Mouse (Mus musculus): ENCODE results near the gene Nav2. TPM values are rescaled to one million over a fixed set of nuclear protein-coding genes. Genes with fewer than 3 reads are reported as not detected.

Gene Nav2
- polyA plus RNA-seq, 1 experiment from 2014 or later = 26.2 TPM

DNA sequence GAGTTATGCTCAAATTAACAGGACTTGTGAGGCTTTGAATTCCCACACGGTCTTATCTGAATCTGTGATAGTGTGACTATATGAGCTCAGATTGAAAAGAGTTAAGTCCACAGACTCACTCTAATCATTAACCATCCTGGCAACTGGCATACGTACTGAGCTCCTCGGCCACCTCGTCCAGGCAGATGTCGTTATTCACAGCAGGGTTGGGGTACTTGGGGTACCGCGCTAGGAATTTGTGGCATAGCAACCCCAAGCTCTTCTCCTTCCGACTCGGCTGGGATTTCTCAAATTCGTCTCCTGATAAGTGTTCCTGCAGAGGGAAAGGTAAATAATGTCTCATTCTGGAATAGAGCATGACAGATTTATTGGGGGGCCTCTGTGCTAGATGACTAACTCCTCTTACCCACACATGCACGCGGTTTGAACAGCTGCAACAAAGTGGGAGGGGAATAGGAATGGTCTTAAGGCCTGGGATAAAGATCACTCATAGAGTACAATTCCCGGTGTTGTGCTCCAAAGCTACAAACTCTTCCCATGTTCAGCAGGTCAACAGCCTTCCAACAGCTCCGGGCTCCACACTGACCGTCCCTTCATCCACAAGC, 30.6 kb upstream of the Nav2 start:
- no peak overlapping the region for H3K4me2 ChIP-seq
- H3K4me1 ChIP-seq = peaks cover 15% of the 10 kb centered on the region
- no peak overlapping the region for H3K27ac ChIP-seq
- ATAC-seq (replicated peaks) = no peak
- no peaks in the 10 kb centered on the region for H3K36me3 ChIP-seq (replicated peaks)
- no peaks in the 10 kb centered on the region for H3K9me3 ChIP-seq
- no peak overlapping the region for H3K9ac ChIP-seq
- peaks cover 21% of the 10 kb centered on the region for H3K27me3 ChIP-seq (replicated peaks)
- no peak overlapping the region for H3K4me3 ChIP-seq
- 89% methylated on average over 15 of the region's 15 CpGs for WGBS

DNA sequence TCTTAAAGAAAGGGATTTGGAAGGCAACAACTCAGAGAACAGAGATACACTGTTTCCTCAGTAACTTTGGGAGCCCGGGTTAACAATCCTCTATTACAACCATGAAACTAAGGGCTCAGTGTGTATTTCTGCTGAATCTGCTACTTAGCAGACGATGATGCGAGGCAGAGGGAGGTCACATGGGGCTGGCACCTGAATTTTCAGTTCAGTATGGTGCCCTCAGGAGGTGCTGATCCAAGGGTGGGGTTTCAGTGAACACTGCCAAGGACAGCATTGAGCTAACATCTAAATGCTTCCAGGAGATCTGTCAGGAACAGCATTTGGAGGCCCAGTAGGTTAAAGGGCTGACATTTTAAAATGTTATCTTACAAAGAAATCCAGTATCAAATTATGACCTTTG, 28.9 kb upstream of the Nav2 start:
- Histone ChIP-seq H3K9me3 (no peaks in the 10 kb centered on the region), H3K4me2 (peak overlapping the region; percentile 16; the same call in 1 of the 2 replicates), H3K4me3 (no peak overlapping the region), H3K27ac (no peak overlapping the region), H3K9ac (no peak overlapping the region), H3K4me1 (peaks cover 15% of the 10 kb centered on the region), H3K36me3 (replicated peaks) (no peaks in the 10 kb centered on the region), H3K27me3 (replicated peaks) (peaks cover 34% of the 10 kb centered on the region)
- ATAC-seq (replicated peaks) = no peak
- WGBS = 49% methylated on average over 3 of the region's 3 CpGs

DNA sequence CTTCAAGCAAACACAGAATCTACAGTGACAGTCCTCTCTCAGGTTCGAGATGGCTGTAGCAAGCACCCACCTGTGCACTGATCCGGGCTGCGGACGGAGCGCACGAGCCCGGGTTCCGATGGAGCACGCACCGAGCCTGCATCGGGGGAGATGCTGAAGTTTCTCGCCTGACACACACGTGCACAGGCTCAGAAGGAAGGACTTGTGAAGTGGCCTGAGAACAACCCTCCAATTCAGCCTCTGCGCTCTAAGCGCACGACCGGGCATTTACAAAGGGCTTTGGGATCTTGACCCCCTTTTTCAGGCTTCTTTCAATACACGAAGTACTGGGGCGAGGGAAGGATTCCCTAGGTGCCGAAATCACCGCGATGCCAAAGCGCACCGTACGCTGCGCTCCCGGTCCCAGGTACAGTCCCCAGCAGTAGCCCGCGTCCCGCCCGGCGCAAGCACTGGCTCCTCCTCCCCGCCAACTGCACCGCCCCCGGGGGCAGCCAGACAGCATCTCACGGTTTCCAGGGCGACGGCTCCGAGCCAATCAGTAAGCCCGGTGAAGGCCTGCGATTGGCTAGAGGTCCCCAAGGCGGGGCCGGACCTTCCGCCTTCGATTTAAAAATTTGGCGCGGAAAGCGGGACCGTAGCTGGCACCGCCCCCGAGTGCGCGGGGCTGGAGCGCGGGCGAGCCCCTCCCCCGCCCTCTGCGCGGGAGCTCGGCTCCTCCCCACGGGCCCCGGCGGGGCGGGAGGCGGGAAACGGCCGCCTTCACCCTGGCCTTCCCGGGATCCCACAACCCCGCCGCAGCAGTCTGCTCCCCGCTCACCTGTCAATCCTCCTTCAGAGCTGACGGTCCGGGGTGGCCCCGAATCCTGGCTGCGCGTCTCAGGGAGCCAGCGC, 27.7 kb upstream of the Nav2 start:
- Histone ChIP-seq H3K4me3 (peak overlapping the region; percentile 58), H3K9ac (peak overlapping the region; percentile 44), H3K27me3 (replicated peaks) (peaks cover 37% of the 10 kb centered on the region), H3K4me1 (peaks cover 15% of the 10 kb centered on the region), H3K4me2 (peak overlapping the region; percentile 98), H3K27ac (no peak overlapping the region), H3K9me3 (no peaks in the 10 kb centered on the region), H3K36me3 (replicated peaks) (no peaks in the 10 kb centered on the region)
- under 1% methylated on average over 65 of the region's 77 CpGs for WGBS
- peak; percentile 99 for ATAC-seq (replicated peaks)

DNA sequence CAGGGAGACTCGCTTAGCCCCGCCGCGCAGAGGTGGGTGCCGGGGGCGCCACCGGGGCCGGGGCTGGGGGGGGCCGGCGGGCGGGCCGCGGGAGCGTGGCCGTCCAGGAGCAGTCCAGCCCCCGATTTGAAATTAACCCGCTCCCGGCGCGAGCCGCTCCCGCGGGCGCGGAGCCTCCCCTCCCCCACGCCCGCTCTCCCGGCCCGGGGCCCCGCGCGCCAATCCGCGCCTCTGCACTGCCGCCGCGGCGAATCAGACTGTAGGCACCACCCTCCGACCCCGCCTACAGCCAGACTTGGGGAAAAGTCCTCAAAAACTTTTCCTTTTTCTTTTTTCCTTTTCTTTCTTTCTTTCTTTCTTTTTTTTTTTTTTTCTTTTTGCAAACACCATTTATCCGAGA, 27.0 kb upstream of the Nav2 start, which contains the start of gene E2f8:
Gene E2f8, minus strand, starts transcription at position 111 of the 400 bp plus-strand sequence.
- Histone ChIP-seq H3K4me2 (peak within 1 kb of the TSS; percentile 98), H3K27ac (no peak within 1 kb of the TSS), H3K9me3 (no peaks in the 10 kb centered on the region), H3K4me1 (peaks cover 15% of the 10 kb centered on the region), H3K9ac (peak within 1 kb of the TSS; percentile 44), H3K4me3 (peak within 1 kb of the TSS; percentile 58), H3K27me3 (replicated peaks) (peaks cover 37% of the 10 kb centered on the region), H3K36me3 (replicated peaks) (no peaks in the 10 kb centered on the region)
- WGBS = 0% methylated on average over 30 of the region's 41 CpGs
- ATAC-seq (replicated peaks) = peak; percentile 77

DNA sequence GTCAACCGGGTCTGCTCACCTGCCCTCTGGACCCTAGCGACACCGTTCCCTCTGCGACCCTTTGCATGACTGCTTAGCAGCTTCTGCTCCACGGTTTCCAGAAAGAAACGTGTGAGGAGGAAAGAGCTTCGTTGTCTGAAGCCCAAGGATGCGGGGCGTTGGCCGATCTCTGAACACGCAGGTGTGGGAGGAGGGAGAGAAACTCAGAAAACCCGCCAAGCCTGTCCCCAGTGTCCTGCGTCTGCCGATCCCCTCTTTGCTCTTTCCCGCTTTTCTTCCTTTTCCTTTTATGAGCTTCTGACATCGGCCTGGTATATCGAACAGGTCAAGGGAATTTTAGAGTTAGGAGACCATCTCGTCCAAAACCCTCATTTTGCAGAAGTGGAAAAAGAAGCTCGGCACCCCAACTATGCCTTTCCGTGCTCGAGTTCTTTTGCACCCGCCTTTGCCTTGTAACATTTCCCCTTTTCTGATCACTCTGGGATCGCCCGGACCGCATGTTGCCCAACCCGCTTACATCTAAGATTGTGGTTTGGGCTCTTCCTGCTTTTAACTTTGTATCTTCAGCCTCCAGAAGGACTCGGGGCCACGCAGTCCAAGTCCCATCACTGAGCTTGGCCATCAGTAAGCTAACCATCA, 26.4 kb upstream of the Nav2 start:
- Histone ChIP-seq H3K9me3 (no peaks in the 10 kb centered on the region), H3K9ac (no peak overlapping the region), H3K4me2 (peak overlapping the region; percentile 98), H3K4me3 (peak overlapping the region; percentile 58), H3K27me3 (replicated peaks) (peaks cover 37% of the 10 kb centered on the region), H3K4me1 (peaks cover 15% of the 10 kb centered on the region), H3K27ac (no peak overlapping the region), H3K36me3 (replicated peaks) (no peaks in the 10 kb centered on the region)
- WGBS = 3% methylated on average over 28 of the region's 28 CpGs
- no peak for ATAC-seq (replicated peaks)

DNA sequence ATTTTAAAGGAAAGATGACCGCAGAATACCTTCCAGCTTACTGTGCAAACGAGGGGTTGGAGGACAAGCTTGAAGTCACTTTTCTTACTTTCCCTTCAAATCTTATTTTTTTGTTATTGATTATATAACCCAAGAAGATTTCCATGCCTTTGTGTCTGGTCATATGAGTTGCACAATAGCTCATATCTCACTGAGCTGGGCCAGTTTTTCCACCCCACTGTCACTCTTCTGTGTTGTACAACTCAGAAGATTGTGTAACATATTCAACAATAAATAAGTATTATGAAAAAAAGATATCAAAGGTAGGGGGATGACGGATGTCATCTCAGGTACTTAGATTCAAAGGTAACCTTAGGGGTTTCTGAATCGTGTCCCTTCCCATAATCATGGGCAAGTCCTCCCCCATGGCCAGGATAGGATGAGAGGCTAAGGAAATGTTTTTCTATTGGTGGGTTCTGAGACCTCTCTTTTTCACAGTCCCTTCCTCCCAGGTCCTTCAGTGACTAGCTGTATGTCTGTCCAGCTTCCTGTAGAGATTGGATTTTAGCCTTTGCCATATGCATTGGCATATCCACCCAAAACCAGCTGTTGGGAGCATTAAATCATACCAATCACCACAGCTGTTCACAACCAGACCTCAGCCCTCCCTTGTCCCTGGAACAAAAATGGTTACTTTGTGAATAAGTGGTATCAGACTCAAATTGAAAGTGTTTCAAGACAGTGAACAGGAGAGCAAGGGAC, 24.8 kb upstream of the Nav2 start:
- Histone ChIP-seq H3K27ac (no peak overlapping the region), H3K9me3 (no peaks in the 10 kb centered on the region), H3K4me3 (no peak overlapping the region), H3K27me3 (replicated peaks) (peaks cover 37% of the 10 kb centered on the region), H3K36me3 (replicated peaks) (no peaks in the 10 kb centered on the region), H3K9ac (no peak overlapping the region), H3K4me2 (no peak overlapping the region), H3K4me1 (peaks cover 15% of the 10 kb centered on the region)
- WGBS = 76% methylated on average over 4 of the region's 4 CpGs
- no peak for ATAC-seq (replicated peaks)

DNA sequence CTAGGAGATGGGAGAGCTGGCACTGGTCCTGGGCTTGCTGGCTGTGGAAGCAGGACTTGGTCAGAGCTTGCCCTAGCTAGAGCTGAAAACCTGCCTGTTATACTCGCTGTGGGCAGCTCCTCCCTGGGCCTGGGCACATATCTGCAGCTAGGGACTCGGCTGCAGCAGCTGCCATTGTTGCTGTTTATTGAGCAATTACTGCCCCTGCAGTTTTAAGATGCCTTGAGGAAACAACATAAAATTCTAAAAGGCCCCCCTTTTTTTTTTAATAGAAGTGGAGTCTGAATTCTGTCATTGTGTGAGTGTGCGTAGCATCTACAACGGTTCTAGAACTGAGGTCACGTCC, 24.3 kb upstream of the Nav2 start:
- H3K36me3 ChIP-seq (replicated peaks) = no peaks in the 10 kb centered on the region
- H3K27me3 ChIP-seq (replicated peaks) = peaks cover 37% of the 10 kb centered on the region
- no peak overlapping the region for H3K9ac ChIP-seq
- no peak overlapping the region for H3K27ac ChIP-seq
- no peaks in the 10 kb centered on the region for H3K9me3 ChIP-seq
- ATAC-seq (replicated peaks) = no peak
- peaks cover 15% of the 10 kb centered on the region for H3K4me1 ChIP-seq
- H3K4me2 ChIP-seq = no peak overlapping the region
- H3K4me3 ChIP-seq = no peak overlapping the region
- WGBS = 70% methylated on average over 5 of the region's 5 CpGs

DNA sequence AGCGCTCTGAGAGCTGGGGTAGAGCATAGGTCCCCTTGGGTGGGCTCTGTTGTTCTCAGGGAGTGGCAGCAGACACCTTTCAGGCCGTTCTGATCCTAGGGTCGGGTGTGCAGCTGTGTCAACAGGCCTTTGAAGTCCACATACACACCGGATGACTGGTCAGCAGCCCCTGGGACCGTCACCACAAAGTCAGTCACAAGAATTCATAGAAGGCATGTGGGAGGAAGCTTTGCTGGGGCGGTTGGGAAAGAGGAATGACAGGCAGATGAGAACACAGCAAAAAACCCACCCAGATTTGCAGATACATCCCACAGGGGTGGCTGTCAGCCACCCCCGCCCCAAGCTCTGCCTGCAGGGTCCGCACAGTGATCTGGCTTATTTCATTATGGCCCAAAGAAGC, 20.5 kb upstream of the Nav2 start:
- Histone ChIP-seq H3K4me1 (0 out of 2 replicates have a peak, but pooled peaks cover 11% of the 10 kb centered on the region), H3K4me2 (no peak overlapping the region), H3K4me3 (no peak overlapping the region), H3K27ac (no peak overlapping the region), H3K27me3 (replicated peaks) (peaks cover 16% of the 10 kb centered on the region), H3K9me3 (no peaks in the 10 kb centered on the region), H3K36me3 (replicated peaks) (no peaks in the 10 kb centered on the region), H3K9ac (no peak overlapping the region)
- no peak for ATAC-seq (replicated peaks)
- 39% methylated on average over 8 of the region's 8 CpGs for whole genome bisulfite sequencing

DNA sequence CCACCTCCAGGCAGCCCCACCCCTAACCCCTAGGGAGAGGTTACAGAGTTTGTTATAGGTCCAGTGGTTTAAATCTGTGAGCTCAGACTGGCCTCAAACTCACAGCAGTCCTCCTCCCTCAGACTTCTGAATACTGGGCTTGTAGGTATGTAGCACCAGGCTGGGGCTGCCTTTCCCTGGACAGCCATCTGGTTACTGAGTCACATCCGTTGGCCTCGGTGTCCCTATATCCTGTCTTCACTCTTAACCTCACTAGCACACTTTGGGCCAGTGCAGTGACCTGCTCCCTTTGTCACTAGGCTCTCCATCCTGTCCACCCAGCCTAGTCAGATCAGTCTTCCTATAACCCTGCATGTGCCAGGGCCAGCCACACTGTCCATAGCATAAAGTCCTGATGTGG, 19.8 kb upstream of the Nav2 start:
- WGBS = 85% methylated on average over 2 of the region's 2 CpGs
- Histone ChIP-seq H3K4me1 (0 out of 2 replicates have a peak, but pooled peaks cover 11% of the 10 kb centered on the region), H3K9me3 (no peaks in the 10 kb centered on the region), H3K9ac (no peak overlapping the region), H3K4me3 (no peak overlapping the region), H3K27ac (no peak overlapping the region), H3K27me3 (replicated peaks) (peaks cover 10% of the 10 kb centered on the region), H3K4me2 (no peak overlapping the region), H3K36me3 (replicated peaks) (no peaks in the 10 kb centered on the region)
- ATAC-seq (replicated peaks) = no peak

DNA sequence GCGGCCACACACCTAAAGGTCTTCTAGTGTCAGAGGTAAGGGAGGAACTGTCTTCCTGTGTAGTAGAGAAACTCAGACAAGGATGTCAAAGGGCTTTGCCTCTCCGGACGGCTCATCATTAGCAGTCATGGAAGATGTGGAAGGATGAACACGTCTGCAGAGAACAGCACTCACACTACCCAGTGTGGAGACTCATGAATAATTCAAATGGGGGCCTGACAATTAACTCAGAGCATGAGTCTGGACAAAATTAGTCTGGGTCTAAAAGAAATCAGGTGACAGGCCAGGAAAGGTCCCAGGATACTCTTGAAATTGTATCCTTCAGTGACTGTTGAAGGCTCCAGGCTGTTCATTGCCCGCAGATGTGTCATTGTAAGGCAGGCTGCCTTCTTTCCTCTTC, 17.5 kb upstream of the Nav2 start:
- no peak overlapping the region for H3K4me3 ChIP-seq
- H3K4me2 ChIP-seq = no peak overlapping the region
- ATAC-seq (replicated peaks) = peak; percentile 32; the same call in 1 of the 2 replicates
- no peaks in the 10 kb centered on the region for H3K36me3 ChIP-seq (replicated peaks)
- H3K27ac ChIP-seq = no peak overlapping the region
- peaks cover 11% of the 10 kb centered on the region; the same call in 1 of the 2 replicates for H3K27me3 ChIP-seq (replicated peaks)
- no peaks in the 10 kb centered on the region for H3K9me3 ChIP-seq
- no peak overlapping the region for H3K9ac ChIP-seq
- 29% methylated on average over 5 of the region's 5 CpGs for WGBS
- 0 out of 2 replicates have a peak, but pooled peaks cover 11% of the 10 kb centered on the region for H3K4me1 ChIP-seq

DNA sequence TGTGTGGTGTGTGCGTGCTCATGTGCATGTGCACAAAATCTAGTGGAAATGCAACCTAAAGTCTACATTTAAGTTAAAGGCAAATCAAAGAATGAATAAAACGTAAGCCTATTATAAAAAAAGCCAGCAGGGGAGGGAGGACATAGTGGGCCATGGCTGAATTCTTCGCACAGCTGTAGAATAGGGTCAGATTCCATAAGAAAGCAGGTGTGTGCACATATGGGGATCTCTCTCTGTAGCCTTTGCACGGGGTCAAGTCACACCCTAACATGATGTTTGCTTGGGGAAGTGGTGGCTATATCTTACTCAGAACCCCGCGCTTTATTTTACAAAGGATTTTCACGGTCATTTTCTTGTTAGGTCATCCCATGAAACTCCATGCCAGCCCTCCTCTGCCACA, 15.4 kb upstream of the Nav2 start:
- Histone ChIP-seq H3K27me3 (replicated peaks) (peaks cover 22% of the 10 kb centered on the region), H3K27ac (no peak overlapping the region), H3K9me3 (no peaks in the 10 kb centered on the region), H3K4me2 (no peak overlapping the region), H3K9ac (no peak overlapping the region), H3K4me1 (peaks cover 18% of the 10 kb centered on the region), H3K36me3 (replicated peaks) (no peaks in the 10 kb centered on the region), H3K4me3 (no peak overlapping the region)
- ATAC-seq (replicated peaks) = no peak
- WGBS = 78% methylated on average over 7 of the region's 7 CpGs

DNA sequence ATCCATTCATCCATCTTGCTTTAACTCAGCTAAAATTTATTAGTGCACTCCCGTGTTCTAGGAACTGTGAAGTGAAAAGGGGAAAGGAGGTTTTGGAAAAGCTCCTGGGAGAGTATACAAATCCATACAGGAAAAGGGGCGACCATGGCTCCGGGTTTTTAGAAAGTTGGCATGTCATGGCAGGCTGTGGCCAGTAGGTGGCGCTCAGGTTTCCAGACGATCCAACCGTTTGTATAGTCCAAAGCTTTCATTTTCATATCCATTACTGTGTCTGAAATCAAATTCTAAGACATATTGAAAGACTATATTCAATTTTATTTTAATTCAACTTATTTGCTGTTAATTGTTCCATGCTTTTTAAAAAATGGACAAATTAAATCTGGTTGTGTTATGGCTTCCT, 14.4 kb upstream of the Nav2 start:
- no peak overlapping the region for H3K4me2 ChIP-seq
- peaks cover 18% of the 10 kb centered on the region for H3K4me1 ChIP-seq
- ATAC-seq (replicated peaks) = 0 out of 2 replicates have a peak, but pooled peaks have one; percentile 18
- no peak overlapping the region for H3K9ac ChIP-seq
- no peak overlapping the region for H3K27ac ChIP-seq
- H3K36me3 ChIP-seq (replicated peaks) = no peaks in the 10 kb centered on the region
- under 1% methylated on average over 6 of the region's 6 CpGs for WGBS
- no peak overlapping the region for H3K4me3 ChIP-seq
- peaks cover 27% of the 10 kb centered on the region for H3K27me3 ChIP-seq (replicated peaks)
- no peaks in the 10 kb centered on the region for H3K9me3 ChIP-seq
